Mouse (Mus musculus) heart, embryonic 14.5 days (tissue): ENCODE measurements around the gene Tigar. TPM values are rescaled to one million over a fixed set of nuclear protein-coding genes. Genes with fewer than 3 reads are reported as not detected.

ENCODE experiments used
- ATAC-seq: fragments of 200-750 bp; cut with Nextera tagmentation; 2 replicates; pipeline ENCODE4 v1.8.0; 2017; ENCODE audit warnings: low read depth, moderate TSS enrichment; ENCODE audit not compliant: insufficient number of reproducible peaks, insufficient read depth, low FRiP score
- H3K27ac ChIP-seq, 2 experiments: fragments of 200-500 bp in 1 of 2; fragments of 300-500 bp in 1 of 2; sonication (generic) in 1 of 2; replicated peaks in 1 of 2; 2 replicates each; pipeline ENCODE4 v1.5.1; 2012 to 2014; ENCODE audit warnings: low read depth in 2 of 2, low read length in 2 of 2, control low read depth in 1 of 2, mild to moderate bottlenecking in 1 of 2, mixed read lengths in 1 of 2; ENCODE audit not compliant: control insufficient read depth in 1 of 2, insufficient read depth in 1 of 2
- H3K27me3 ChIP-seq: fragments of 300-500 bp; sonication (generic); 2 replicates; pipeline ENCODE4 v1.6.1; 2014; ENCODE audit warnings: mild to moderate bottlenecking, low read length, control low read depth; ENCODE audit not compliant: control insufficient read depth, insufficient read depth
- H3K36me3 ChIP-seq: fragments of 300-500 bp; sonication (generic); 2 replicates; pipeline ENCODE4 v1.6.1; 2014; ENCODE audit warnings: mild to moderate bottlenecking, control low read depth, low read length, mixed read lengths; ENCODE audit not compliant: control insufficient read depth, insufficient read depth
- H3K4me1 ChIP-seq, 2 experiments: fragments of 200-500 bp in 1 of 2; fragments of 300-500 bp in 1 of 2; sonication (generic) in 1 of 2; 2 replicates each; pipeline ENCODE4 v1.6.1; 2012 to 2014; ENCODE audit warnings: low read length in 2 of 2, control low read depth in 1 of 2, mixed read lengths in 1 of 2; ENCODE audit not compliant: control insufficient read depth in 2 of 2, insufficient read depth in 2 of 2
- H3K4me2 ChIP-seq: fragments of 300-500 bp; sonication (generic); 2 replicates; pipeline ENCODE4 v1.6.1; 2014; ENCODE audit warnings: mild to moderate bottlenecking, low read length
- H3K4me3 ChIP-seq, 2 experiments: fragments of 200-500 bp in 1 of 2; fragments of 300-500 bp in 1 of 2; sonication (generic) in 1 of 2; 2 replicates each; pipeline ENCODE4 v1.5.1; 2012 to 2014; ENCODE audit warnings: low read length in 2 of 2, mild to moderate bottlenecking in 2 of 2, control low read depth in 1 of 2, low read depth in 1 of 2, moderate library complexity in 1 of 2; ENCODE audit not compliant: control insufficient read depth in 1 of 2, insufficient read depth in 1 of 2
- H3K9ac ChIP-seq: fragments of 300-500 bp; sonication (generic); 2 replicates; pipeline ENCODE4 v1.6.1; 2014; ENCODE audit warnings: mild to moderate bottlenecking, low read length
- H3K9me3 ChIP-seq: fragments of 300-500 bp; sonication (generic); 2 replicates; pipeline ENCODE4 v1.6.1; 2016; ENCODE audit warnings: low read length, control low read depth; ENCODE audit not compliant: control insufficient read depth
- WGBS: fragments of 180-500 bp; shearing (Covaris S2); extraction: QIAGEN DNeasy Blood & Tissue Kit; methylation state at CpG from one replicate; pipeline ENCODE4 v1.1.7; 2014; 5-methylcytosine and 5-hydroxymethylcytosine counted together
- polyA plus RNA-seq: library from polyadenylated mRNA; unstranded; fragments of >200 nt; fragmentation: Nextera tagmentation; extraction: Ambion mirVana; gene quantifications from 2 replicates; pipeline ENCODE4 v1.2.1, GENCODE M21; 2014

Tigar gene
- 6.8 and 7.4 TPM in 2 replicates for polyA plus RNA-seq

DNA sequence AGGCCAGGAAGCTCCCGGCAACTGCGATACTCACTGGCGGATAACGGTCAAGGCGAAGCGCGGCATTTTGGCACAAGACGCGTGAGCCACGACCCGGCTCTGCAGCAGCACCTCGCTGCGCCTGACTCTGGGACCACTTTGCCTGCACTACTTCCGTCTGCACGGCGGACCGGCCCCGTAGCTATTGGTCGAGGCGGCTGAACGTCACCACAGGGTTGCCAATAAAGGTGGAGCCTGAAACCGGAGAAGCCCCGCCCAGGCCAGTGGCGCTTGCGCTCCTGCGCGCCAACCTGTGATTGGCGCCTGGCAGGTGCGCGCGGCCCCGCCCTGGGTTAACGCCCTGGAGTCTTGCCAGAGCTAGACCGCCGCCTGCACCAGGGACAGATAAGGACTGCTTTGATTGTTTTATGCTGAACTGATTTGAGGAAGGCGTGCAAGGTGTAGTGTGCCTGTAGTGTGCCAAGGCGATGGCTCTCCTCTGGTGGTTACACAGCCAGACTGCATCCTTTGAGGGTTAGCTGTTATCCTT lies at the start of gene Tigar:
Gene Tigar (minus strand): TSS at position 156 of the 529 bp plus-strand sequence.
- ATAC-seq, result peak; percentile 99
- WGBS, result under 1% methylated on average over 37 of the region's 37 CpGs
- peak within 1 kb of the TSS; percentile 95 for H3K4me2 ChIP-seq
- no peaks in the 10 kb centered on the region for H3K9me3 ChIP-seq
- H3K4me1 ChIP-seq, result peaks cover 7 to 19% of the 10 kb centered on the region in 2 experiments
- no peaks in the 10 kb centered on the region for H3K36me3 ChIP-seq
- H3K27me3 ChIP-seq, result no peaks in the 10 kb centered on the region
- peak within 1 kb of the TSS; percentile 79 for H3K9ac ChIP-seq
- H3K27ac ChIP-seq, result peak within 1 kb of the TSS in 1 of 2 experiments; percentile 53; a peak in 1 of 4 replicates
- H3K4me3 ChIP-seq, result peak within 1 kb of the TSS; percentile 58 to 71

DNA sequence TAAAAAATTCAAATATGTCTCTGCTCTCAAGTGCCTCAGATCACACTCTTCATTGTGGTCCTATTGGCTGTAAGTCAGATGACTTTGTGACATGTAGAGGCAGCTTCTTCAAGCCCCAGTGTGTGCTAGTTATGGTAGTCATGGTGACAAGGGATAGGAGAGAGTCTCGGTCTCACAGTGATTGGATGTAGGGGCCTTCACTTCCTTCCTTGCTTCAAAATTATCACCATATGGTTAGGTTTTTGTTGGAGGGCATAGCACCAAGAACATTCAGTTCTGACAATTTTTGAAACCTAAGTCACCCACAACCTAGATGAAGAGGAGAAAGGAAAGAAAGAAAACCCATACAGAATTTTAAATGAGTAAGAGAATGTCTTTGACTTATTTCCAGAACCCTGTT lies 48.0 kb upstream of the Tigar start:
- Histone ChIP-seq H3K27me3 (no peaks in the 10 kb centered on the region; the same call in 1 of the 2 replicates), H3K9me3 (no peaks in the 10 kb centered on the region), H3K36me3 (no peaks in the 10 kb centered on the region), H3K9ac (no peak overlapping the region), H3K27ac (no peak overlapping the region), H3K4me1 (peaks cover 11 to 19% of the 10 kb centered on the region in 2 experiments), H3K4me3 (no peak overlapping the region), H3K4me2 (no peak overlapping the region)
- ATAC-seq, result no peak
- WGBS, result 58% methylated on average over 1 of the region's 1 CpGs

DNA sequence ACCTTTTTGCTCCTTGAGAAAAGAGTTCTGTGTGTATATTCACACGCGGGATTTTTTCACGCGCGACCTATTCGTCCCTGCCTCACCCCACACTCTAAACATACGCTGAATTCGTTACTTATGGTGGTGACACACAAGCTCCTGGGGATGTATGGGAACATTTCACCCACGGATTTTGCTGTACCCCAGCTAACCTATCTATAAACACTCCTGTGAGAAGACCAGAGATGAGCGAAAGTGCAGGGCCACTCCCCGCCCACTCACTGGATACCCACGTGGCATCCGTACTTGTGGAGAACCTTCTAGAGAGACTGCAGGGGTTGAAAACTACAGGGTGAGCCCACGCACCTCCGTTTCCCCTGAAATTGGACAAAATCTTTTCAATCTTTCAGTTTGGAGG lies 46.1 kb upstream of the Tigar start:
- H3K4me1 ChIP-seq, result peaks cover 16 to 30% of the 10 kb centered on the region in 2 experiments
- H3K9me3 ChIP-seq, result no peaks in the 10 kb centered on the region
- peak overlapping the region; percentile 54 to 69 for H3K4me3 ChIP-seq
- 1% methylated on average over 15 of the region's 15 CpGs for WGBS
- no peak for ATAC-seq
- no peaks in the 10 kb centered on the region for H3K36me3 ChIP-seq
- peak overlapping the region; percentile 87 for H3K4me2 ChIP-seq
- peak overlapping the region; percentile 69 for H3K9ac ChIP-seq
- no peaks in the 10 kb centered on the region; the same call in 1 of the 2 replicates for H3K27me3 ChIP-seq
- H3K27ac ChIP-seq, result peak overlapping the region; percentile 37 to 79; a peak in 3 of 4 replicates

DNA sequence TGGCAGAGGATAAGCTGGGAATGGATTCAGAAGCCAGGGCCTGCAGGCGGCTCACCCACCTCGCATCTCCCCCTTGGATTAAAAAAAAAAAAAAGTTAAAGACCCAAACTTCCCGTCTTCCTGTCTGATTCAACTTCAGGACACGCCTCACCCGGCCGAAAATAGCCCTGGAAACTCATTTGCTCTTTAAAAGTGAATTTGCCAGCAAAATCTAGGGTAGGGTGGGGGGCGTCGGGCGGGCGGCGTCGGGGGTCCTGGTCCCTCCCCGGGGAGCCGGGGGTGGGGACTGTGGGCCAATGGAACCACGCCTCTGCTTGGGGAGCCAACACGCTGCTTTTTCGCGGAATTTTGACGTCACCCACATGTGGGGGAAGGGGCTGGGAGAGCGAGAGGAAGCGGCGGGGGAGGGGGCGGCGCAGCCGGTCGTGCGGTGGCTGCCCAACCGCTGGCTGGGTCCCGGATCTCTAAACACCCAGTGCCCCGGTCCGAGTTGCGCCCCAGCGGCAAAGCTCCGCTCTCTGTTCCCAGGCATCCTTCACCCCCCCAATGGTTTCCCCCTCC lies 45.4 kb upstream of the Tigar start:
- Histone ChIP-seq H3K4me2 (peak overlapping the region; percentile 87), H3K4me1 (peaks cover 16 to 30% of the 10 kb centered on the region in 2 experiments), H3K27me3 (no peaks in the 10 kb centered on the region; the same call in 1 of the 2 replicates), H3K27ac (peak overlapping the region; percentile 79 to 86), H3K9ac (peak overlapping the region; percentile 69), H3K4me3 (peak overlapping the region; percentile 54 to 69), H3K9me3 (no peaks in the 10 kb centered on the region), H3K36me3 (no peaks in the 10 kb centered on the region)
- WGBS, result 2% methylated on average over 30 of the region's 34 CpGs
- peak; percentile 49; the same call in 1 of the 2 replicates for ATAC-seq

DNA sequence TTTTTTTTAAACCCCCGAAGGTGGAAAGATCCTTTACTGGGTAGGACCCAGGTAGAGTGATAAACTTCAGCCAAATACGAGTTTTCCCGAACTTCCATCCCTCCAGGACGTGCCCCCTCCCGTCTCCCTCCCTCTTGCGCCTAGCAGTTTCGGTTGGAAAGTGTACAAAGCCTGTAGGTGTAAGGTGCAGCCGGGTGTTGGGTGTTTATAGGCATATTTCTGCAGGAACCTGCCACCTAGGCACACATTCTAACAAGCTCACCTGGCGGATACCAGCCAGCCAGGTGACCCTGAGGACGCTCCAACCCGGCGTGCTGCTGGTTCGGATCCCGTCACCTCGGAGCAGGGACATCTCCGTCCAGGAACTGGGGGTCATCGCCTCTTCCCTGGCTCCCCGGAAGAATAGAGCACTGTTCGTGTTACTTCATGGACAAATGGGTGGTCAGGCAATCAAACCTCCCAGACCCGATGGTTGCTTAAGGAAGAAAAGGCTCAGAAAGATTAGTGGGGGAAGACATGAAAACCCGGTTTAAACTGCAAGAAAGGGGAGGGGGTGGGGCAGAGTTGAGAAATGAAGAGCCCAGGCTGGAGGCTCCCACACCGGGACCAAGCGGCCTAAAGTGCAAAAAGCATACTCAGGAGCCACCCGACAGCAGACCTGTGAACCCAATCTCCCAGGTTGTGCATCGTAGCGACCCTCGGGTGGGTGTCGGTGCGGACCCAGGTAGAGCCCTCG lies 44.8 kb upstream of the Tigar start:
- Histone ChIP-seq H3K9ac (peak overlapping the region; percentile 69), H3K9me3 (no peaks in the 10 kb centered on the region), H3K27me3 (no peaks in the 10 kb centered on the region; the same call in 1 of the 2 replicates), H3K36me3 (no peaks in the 10 kb centered on the region), H3K27ac (peak overlapping the region; percentile 79 to 86), H3K4me1 (peaks cover 16 to 30% of the 10 kb centered on the region in 2 experiments), H3K4me3 (peak overlapping the region; percentile 54 to 69), H3K4me2 (peak overlapping the region; percentile 87)
- no peak for ATAC-seq
- under 1% methylated on average over 30 of the region's 30 CpGs for WGBS

DNA sequence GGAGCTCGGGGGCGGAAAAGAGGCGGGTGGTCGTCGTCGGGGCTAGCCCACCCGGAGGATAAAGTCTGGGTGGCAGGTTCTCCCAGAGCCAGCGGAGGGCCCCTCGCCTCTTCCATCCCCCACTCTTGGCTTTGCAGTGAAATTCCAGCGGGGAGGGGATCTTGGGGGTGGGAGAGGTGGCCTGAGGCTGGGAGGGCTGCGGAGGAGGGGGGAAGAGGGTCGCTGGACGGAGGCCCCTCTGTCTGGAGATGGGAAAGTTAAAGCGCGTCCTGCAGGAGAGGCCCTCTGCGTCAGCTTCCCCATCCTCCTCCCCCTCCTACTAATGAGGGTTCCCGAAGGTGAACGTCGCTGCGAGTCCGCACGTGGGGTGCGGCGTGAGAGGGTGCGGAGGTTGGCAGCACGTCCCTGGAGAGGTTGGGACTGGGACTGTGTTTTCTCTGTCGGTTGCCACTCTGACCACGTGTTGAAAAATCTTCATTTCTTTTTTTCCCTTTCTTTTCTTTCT lies 44.0 kb upstream of the Tigar start:
- H3K4me2 ChIP-seq, result peak overlapping the region; percentile 87
- peak overlapping the region; percentile 54 to 69 for H3K4me3 ChIP-seq
- ATAC-seq, result no peak
- no peaks in the 10 kb centered on the region for H3K9me3 ChIP-seq
- H3K27me3 ChIP-seq, result no peaks in the 10 kb centered on the region
- H3K9ac ChIP-seq, result peak overlapping the region; percentile 69
- H3K36me3 ChIP-seq, result peaks cover 1% of the 10 kb centered on the region
- H3K4me1 ChIP-seq, result peaks cover 19 to 35% of the 10 kb centered on the region in 2 experiments
- WGBS, result under 1% methylated on average over 28 of the region's 28 CpGs
- peak overlapping the region in 1 of 2 experiments; percentile 79; a peak in 2 of 4 replicates for H3K27ac ChIP-seq

DNA sequence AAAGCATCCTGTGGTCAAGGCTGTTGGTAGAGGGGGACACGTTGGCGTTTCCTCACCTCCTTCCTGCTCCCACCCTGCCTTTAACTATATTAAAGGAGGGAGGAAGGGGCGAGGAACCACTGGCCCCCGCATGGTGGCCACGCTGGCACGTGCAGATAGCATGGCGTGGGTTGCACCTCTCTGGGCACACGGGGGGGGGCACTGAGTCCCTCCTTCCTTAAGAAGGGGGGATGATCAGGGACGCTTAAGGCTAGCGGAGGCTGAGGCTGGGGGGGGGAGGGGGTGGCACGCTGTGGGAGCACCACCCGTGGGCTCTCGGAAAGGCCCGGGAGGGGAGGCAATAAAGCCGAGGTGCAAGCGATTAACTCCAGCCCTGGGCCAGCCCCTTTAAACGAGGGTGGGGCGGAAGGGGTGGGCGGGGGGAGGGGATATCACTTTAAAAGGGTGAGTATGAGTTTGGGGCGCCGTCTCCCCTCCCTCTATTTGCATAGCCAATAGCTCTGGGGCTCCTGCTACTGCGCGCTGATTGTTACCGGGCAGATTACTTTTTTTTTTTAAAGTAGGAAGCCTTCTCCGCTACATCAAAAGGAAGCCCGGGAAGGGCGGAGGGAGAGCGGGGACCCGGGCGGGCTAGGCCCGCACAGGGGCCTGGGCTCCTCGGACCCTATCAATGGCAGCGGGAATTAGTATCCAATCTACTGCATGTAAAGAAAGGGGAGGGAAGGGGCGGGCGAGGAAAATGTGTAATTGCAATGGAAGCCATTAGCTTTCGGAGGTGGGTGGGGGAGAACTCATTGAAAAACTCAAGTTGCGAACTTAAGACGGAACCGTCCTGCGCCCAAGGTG lies 43.0 kb upstream of the Tigar start, which contains the start of gene Ccnd2:
Gene Ccnd2 (minus strand): TSS at position 88 of the 846 bp plus-strand sequence.
- peaks cover 6% of the 10 kb centered on the region for H3K36me3 ChIP-seq
- H3K4me1 ChIP-seq, result peaks cover 22 to 45% of the 10 kb centered on the region in 2 experiments
- H3K27ac ChIP-seq, result peak within 1 kb of the TSS; percentile 79 to 80
- ATAC-seq, result peak; percentile 65
- H3K9ac ChIP-seq, result peak within 1 kb of the TSS; percentile 73
- peak within 1 kb of the TSS; percentile 87 for H3K4me2 ChIP-seq
- H3K27me3 ChIP-seq, result no peaks in the 10 kb centered on the region
- H3K9me3 ChIP-seq, result no peaks in the 10 kb centered on the region
- H3K4me3 ChIP-seq, result peak within 1 kb of the TSS; percentile 54 to 69
- WGBS, result under 1% methylated on average over 39 of the region's 40 CpGs
